Mouse (Mus musculus): ENCODE results near the gene Gbp10. TPM values are rescaled to one million over a fixed set of nuclear protein-coding genes. Genes with fewer than 3 reads are reported as not detected.

Gbp10 gene
- polyA plus RNA-seq, 1 experiment from 2014 or later: not detected

- Histone ChIP-seq H3K27me3 (no peaks in the 10 kb centered on the region), H3K9ac (no peak overlapping the region), H3K4me2 (no peak overlapping the region), H3K36me3 (no peaks in the 10 kb centered on the region), H3K4me1 (no peaks in the 10 kb centered on the region), H3K27ac (no peak overlapping the region), H3K9me3 (replicated peaks) (no peaks in the 10 kb centered on the region), H3K4me3 (replicated peaks) (no peak overlapping the region)
- ATAC-seq (replicated peaks; ENCODE audit: low FRiP score): no peak
Measured at GRCm38 (mm10) chr5:105181446-105181845, 57.9 kb downstream of the Gbp10 start.

Other genes starting within 250 kb of the Gbp10 start
- gene Gbp9, start 100.0 kb downstream of the Gbp10 start, polyA plus RNA-seq (2015; fragmentation: Nextera tagmentation; extraction: Ambion mirVana): 2.4 and 2.5 TPM in 2 replicates
- gene Gbp8, start 100.0 kb downstream of the Gbp10 start, polyA plus RNA-seq (2015; fragmentation: Nextera tagmentation; extraction: Ambion mirVana): 0.54 and 0.91 TPM in 2 replicates
- gene Gbp4, start 99.9 kb downstream of the Gbp10 start, polyA plus RNA-seq (2015; fragmentation: Nextera tagmentation; extraction: Ambion mirVana): 0.33 and 0.49 TPM in 2 replicates
- gene Gm43302, start 54.2 kb upstream of the Gbp10 start, polyA plus RNA-seq (2015; fragmentation: Nextera tagmentation; extraction: Ambion mirVana): 0.31 TPM in 1 of 2 replicates, not detected in the other
- 0.56 and 0.91 TPM in 2 replicates for gene Gbp6, start 54.2 kb upstream of the Gbp10 start, polyA plus RNA-seq (2015; fragmentation: Nextera tagmentation; extraction: Ambion mirVana)
- 6.1 and 7.3 TPM in 2 replicates for gene Lrrc8b, start 176.2 kb upstream of the Gbp10 start, polyA plus RNA-seq (2015; fragmentation: Nextera tagmentation; extraction: Ambion mirVana)